Mouse (Mus musculus) hindlimb bud, embryonic 11.5 days (tissue): ENCODE results near the gene Smurf1.

ENCODE experiments used
- DNase-seq: peaks from one replicate; pipeline ENCODE4 v3.0.0-alpha.2; 2012; ENCODE audit warnings: low read depth, low spot score; ENCODE audit errors: extremely low spot score

Smurf1 gene

DNA sequence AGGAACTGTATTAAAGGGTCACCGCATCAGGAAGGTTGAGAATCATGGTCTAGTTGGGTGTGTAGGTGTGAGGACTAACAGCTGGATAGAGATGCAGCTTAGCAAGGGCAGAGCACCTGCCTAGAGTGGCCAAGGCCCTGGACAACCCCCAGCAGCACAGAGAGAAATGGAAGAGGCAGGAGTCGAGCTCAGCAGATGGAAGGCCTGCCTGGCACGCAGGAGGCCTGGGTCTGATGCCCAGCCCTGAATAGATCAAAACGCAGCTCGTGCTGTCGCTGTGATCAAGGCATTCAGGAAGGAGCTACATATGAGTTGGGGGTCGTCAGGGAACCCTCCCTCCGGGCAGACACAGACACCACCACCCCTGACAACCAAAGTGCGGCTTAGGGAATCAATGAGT, 7.4 kb downstream of the Smurf1 start:
- DNase-seq, result no peak

GRCm38 (mm10) chr5:144954432-144954831, 11.2 kb downstream of the Smurf1 start:
- DNase-seq, result no peak

- no peak for DNase-seq
Observed at GRCm38 (mm10) chr5:144952592-144952991, 13.1 kb downstream of the Smurf1 start.

- DNase-seq, result no peak
Observed at GRCm38 (mm10) chr5:144950428-144951051, 15.1 kb downstream of the Smurf1 start.

DNA sequence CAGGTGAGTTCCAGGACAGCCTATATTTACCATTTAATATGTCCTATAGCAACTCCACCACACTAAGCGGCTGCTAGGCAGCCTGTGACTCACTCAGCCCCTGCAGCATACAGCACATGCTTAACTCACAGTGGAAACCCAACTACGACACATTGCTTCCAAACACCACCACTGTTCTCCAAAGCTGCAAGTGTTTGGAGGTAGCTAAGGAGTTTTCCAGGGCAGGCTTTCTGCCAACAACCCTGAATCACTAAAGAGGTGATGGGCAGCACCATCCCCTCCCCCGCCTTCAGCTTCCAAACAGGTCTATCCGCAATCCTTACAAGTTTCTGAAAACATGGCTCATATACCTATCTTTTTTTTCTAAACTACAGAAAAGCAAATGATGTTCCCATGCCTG, 15.8 kb downstream of the Smurf1 start:
- no peak for DNase-seq

DNA sequence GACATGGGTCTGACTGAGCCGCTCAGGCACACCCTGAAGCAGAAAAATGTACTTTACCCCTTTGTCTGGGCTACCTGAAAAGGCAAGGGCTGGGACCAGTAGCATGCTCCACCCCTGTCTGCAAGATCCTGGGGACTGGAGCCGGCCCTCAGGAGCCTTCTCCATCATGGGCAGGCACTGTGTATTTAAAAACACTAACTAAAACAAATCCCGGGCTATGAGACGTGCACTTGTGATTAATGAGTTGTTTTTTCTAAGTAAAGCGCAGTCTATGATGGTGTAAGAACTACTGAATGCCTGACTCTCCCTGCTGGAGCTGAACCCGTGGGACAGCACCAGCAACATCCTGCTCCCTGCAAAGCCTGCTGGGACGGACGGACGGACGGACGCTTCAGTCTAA, 17.2 kb downstream of the Smurf1 start:
- DNase-seq, result no peak

DNA sequence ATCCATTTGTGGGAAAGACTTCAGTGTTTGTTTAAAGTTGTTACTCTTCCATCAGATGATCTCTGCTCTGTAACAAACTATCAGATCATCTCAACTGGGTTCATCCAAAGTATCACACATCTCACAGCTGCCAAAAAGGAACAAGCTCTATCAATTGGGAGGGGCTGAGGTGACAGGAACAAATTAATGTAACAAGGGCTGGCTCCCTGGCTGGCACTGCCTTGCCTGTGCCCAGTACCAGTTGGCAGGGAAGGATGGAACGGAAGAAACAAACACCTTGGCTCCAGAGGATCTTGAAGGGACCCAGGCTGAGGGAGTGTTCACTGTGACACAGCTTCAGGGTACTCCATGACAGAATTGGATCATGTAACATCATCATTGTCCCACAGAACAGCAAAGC, 17.6 kb downstream of the Smurf1 start:
- DNase-seq, result no peak

GRCm38 (mm10) chr5:144946032-144946431, 19.6 kb downstream of the Smurf1 start:
- no peak for DNase-seq

DNA sequence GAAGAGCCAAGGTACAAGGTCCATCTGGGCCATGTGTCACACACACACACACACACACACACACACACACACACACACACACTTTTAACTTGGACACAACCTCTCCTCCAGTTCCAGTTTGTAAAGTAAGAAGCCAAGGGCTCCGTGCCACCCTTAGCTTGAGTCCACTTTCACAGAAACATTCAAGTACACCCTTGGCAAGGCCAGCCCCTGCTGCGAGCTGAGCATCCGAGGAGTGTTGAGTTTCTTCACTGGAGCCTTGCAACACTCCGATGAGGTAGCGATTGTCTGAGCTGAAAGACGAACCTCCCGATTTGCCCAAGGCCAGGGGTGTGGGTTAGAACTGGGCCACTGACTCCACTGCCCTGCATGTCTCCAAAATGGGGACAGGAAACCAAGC, 20.7 kb downstream of the Smurf1 start:
- DNase-seq, result no peak

DNA sequence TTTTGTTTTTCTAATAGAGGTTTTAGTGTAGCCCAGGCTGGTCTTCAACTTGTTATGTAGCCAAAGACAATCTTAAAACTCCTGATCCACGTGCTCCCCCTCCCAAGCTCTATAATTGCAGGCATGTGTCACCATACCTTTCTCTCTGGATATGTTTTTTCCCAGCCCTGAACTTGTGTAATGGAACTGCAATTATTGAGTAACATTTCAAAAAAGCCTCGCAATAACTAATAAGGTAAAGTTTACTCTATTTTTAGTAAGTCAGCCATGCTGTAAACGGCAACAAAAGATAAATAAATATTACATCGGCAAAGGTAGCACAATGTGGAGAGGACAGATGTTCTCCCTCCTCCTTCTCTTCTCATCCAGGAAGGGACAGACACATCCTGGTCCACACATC, 21.3 kb downstream of the Smurf1 start:
- DNase-seq, result no peak

GRCm38 (mm10) chr5:144943346-144943745, 22.3 kb downstream of the Smurf1 start:
- no peak for DNase-seq

DNA sequence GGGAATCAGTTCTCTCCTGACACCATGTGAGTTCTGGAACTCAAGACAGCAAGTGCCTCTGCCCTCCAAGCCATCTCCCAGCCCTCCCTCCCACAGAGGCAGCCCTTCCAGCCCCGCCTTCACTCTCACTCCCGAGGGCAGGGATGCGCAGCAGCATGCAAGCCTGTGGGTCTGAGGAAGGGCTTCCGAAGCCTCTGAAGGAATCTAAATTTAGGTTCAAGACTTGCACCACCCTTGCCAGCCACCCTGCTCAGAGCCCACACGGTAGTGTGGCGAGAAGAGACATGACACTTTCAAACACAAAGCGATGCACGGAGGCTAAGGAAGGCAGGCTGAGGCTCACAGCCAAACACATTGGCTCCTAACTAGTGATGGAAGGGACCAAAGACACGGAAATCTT, 23.2 kb downstream of the Smurf1 start:
- no peak for DNase-seq

- no peak for DNase-seq
Observed at GRCm38 (mm10) chr5:144940904-144941303, 24.7 kb downstream of the Smurf1 start.

DNA sequence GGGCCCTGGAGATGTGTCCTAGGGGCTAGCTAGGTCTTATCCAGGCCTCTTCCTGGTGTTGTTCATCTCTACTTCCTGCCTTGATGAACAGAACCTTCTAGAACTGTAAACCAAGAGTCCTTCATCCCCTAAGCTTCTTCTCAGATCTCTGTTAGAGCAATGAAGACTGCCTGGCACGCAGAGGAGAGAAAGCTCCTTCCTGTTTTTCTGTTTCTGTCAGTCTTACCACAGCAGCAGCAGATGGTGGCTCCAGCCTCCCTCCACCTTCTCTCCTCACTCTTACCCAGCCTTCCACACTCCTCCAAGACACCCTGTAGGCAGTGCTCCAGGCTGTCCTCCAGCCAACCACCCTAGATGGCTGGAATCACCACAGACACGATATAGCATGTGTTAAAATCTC, 28.3 kb downstream of the Smurf1 start:
- DNase-seq, result no peak

DNA sequence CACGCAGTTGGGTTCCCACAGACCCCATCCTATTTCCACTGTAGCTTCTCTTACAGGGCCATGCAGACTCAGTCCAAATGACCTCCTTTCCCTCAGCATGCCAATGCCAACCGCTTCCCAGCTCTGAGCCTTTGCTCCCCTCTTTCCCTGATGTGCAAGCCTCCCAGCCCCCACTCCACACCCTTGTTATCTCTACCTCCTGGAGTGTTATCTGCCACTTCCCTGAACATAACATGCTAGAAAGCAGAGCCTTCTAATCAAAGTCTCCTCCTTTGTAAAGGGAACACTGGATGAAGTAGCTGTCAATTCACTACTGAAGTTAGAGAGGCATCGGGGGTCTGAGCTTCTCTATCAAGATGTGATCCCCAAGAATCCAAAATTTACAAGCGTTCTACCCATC, 32.2 kb downstream of the Smurf1 start:
- no peak for DNase-seq

DNA sequence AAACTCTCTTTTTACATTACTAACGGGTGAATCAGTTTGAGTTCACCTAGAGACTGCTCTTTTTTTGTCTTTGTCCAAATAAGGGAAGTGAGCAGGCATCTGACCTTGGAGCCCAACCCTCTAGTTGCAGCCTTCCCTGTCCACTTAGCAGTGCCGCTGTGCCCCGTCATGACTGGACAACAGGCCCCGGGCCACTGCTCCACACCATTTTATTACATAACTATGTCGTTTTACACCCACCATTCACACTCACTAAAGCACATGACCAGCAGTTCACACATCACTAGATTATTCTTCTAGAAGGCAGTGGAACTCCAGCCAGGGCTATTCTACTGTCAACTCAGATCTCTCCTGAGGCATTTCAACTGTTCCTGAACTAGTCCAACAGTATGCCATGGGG, 33.8 kb downstream of the Smurf1 start:
- no peak for DNase-seq

DNA sequence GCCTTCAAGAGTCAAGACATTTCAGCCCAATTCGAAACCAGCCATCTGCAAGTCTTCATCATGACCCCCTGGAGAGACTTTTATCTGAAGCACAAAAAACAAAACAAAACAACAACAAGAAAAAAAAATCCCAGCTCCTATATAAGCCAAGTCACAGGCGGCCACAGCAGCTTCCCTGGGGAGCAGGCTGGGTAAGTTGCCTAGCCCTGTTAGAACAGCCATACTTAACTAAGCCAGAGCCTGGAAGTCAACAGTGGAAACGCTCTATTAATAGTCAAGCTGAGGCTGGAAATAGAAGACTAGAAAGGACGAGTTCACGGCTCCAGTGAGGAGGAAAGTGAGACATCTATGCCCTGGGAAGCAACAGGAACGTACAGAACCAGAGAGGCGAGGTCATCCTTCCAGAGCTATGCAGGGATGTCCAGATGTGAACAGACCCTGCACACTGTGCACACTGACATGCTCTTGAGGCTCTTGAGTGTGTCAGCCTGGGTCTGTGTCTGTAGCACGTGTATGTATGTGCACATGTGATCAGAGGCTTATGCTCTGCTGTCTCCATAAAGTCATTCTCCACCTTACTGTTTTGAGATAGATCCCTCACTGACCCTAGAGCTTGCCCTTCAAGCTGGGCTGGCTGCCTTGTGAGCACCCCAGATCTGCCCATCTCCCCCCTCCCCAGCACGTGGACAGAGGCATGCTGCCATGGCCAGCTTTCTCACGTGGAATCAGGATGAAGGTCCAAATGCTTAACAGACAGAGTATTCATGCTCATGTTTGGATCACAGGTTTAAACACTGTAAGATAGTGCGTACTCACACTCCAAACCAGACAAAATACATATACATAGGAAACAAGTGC, 36.6 kb downstream of the Smurf1 start:
- DNase-seq, result no peak

DNA sequence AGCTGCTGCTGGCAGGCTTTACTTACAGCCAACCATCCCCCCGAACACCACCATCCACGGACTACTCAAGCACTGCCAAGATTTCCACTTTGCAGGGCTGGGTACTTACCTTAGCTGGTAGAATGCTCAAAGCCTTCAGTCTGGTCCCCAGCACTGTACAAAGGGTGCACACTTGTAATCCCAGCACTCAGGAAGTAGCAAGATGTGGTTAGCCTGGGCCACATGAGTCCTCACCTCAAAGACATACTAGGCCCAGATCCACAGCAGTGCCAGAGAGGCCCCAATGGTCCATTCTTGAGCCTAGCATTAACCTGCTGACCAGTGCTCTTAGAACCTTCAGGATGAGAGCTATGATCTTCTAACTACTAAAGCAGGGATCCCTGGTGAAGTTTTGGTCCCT, 39.4 kb downstream of the Smurf1 start:
- no peak for DNase-seq

- DNase-seq, result no peak
Observed at GRCm38 (mm10) chr5:144923351-144923750, 42.3 kb downstream of the Smurf1 start.

DNA sequence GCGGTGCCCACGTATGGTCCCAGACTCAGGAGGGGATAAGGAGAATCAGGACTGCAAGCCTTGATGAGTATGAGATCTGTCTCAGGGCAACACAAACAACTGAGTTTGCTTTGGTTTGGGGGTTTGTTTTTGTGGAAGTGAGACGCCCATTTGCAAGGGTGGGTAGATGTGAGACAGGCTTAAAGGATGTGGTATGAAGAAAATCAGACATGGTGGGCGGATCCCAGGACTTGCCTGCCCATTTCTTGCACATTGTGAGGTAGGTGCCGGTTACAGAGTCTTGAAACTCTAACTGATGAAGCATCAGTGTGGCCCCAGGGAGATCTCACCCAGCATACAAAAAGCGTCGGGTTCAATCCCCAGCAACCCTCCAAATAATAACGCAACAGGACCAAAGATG, 45.9 kb downstream of the Smurf1 start:
- no peak for DNase-seq

- no peak for DNase-seq
Observed at GRCm38 (mm10) chr5:144919194-144919593, 46.5 kb downstream of the Smurf1 start.

GRCm38 (mm10) chr5:144918204-144918603, 47.4 kb downstream of the Smurf1 start:
- DNase-seq, result no peak

GRCm38 (mm10) chr5:144917172-144917571, 48.5 kb downstream of the Smurf1 start:
- no peak for DNase-seq
